Mouse (Mus musculus) heart, postnatal 0 days (tissue): ENCODE measurements around the gene Psenen.

Experiments
- CTCF ChIP-seq: IDR thresholded peaks from 2 replicates; pipeline ENCODE4 v1.5.1; 2016; ENCODE audit warnings: antibody characterized with exemption, control low read depth, low read depth
- EP300 ChIP-seq: IDR thresholded peaks from 2 replicates; pipeline ENCODE4 v1.6.1; 2016; ENCODE audit warnings: antibody characterized with exemption, low read depth

DNA sequence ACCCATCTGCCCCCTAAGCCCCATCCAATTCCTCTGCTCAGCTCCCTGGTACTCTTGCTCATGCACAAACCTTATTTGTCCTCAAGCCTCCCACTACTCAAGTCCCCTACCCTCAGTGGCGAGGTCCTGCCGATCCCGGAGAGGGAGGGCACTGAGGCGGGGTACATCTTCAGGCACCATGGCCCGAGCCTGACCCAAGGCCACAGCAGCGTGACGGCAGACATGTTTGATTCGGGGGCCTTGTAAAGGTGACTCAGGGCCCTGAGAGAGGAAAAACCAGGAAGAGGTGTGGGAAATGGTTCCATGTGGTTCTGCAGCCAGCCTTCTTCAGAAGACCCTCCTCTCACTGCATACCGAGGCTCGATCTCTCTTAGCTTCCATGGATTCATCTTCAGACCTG is 20.9 kb upstream of the Psenen start:
- TF ChIP-seq CTCF (no peak), EP300 (no peak)
